Mouse (Mus musculus) fibroblast of lung, adult 2 months (primary cell): ENCODE results near the gene Gm44503.
A peak's percentile ranks its signal among the peaks of the same experiment; 100 is the strongest.

Experiments
- DNase-seq: peaks from one replicate; pipeline ENCODE4 v3.0.0-alpha.2; 2011; ENCODE audit warnings: low read depth

Gene Gm44503

GRCm38 (mm10) chr9:72972984-72973383 lies 14.3 kb downstream of the Gm44503 start:
- no peak for DNase-seq

- DNase-seq, result no peak
Observed at GRCm38 (mm10) chr9:72974734-72975133, 16.1 kb downstream of the Gm44503 start.

- DNase-seq, result no peak
Observed at GRCm38 (mm10) chr9:72975242-72975641, 16.6 kb downstream of the Gm44503 start.

GRCm38 (mm10) chr9:72983066-72983465 lies 24.4 kb downstream of the Gm44503 start:
- DNase-seq, result no peak

- DNase-seq, result peak; percentile 96
Observed at GRCm38 (mm10) chr9:72985250-72986220, 26.9 kb downstream of the Gm44503 start, which contains the start of the genes Ccpg1os and Ccpg1. Gene Ccpg1os (minus strand): TSS chr9:72985382. Gene Ccpg1 (plus strand): TSS chr9:72985429.

GRCm38 (mm10) chr9:72987703-72988102 lies 29.1 kb downstream of the Gm44503 start:
- no peak for DNase-seq

GRCm38 (mm10) chr9:72988706-72989105 lies 30.1 kb downstream of the Gm44503 start:
- DNase-seq, result no peak

GRCm38 (mm10) chr9:72991420-72991819 lies 32.8 kb downstream of the Gm44503 start:
- DNase-seq, result no peak

- no peak for DNase-seq
Observed at GRCm38 (mm10) chr9:72992576-72992975, 33.9 kb downstream of the Gm44503 start.

- no peak for DNase-seq
Observed at GRCm38 (mm10) chr9:72996167-72996566, 37.5 kb downstream of the Gm44503 start.

- no peak for DNase-seq
Observed at GRCm38 (mm10) chr9:72996806-72997205, 38.2 kb downstream of the Gm44503 start.

GRCm38 (mm10) chr9:73000487-73000886 lies 41.8 kb downstream of the Gm44503 start:
- DNase-seq, result no peak

GRCm38 (mm10) chr9:73001314-73002011 lies 42.8 kb downstream of the Gm44503 start:
- no peak for DNase-seq

GRCm38 (mm10) chr9:73002177-73002576 lies 43.5 kb downstream of the Gm44503 start:
- no peak for DNase-seq

- DNase-seq, result no peak
Observed at GRCm38 (mm10) chr9:73004076-73004475, 45.4 kb downstream of the Gm44503 start.

GRCm38 (mm10) chr9:73005106-73005505 lies 46.5 kb downstream of the Gm44503 start:
- DNase-seq, result no peak

- no peak for DNase-seq
Observed at GRCm38 (mm10) chr9:73006175-73006574, 47.5 kb downstream of the Gm44503 start.

GRCm38 (mm10) chr9:73008384-73008783 lies 49.7 kb downstream of the Gm44503 start:
- DNase-seq, result no peak

- DNase-seq, result no peak
Observed at GRCm38 (mm10) chr9:73012629-73013028, 54.0 kb downstream of the Gm44503 start.

GRCm38 (mm10) chr9:73014724-73015123 lies 56.1 kb downstream of the Gm44503 start:
- DNase-seq, result no peak

GRCm38 (mm10) chr9:73019841-73020240 lies 61.2 kb downstream of the Gm44503 start:
- DNase-seq, result no peak

- no peak for DNase-seq
Observed at GRCm38 (mm10) chr9:73020566-73021097, 62.0 kb downstream of the Gm44503 start.
